8 mouse cellular contexts compared by ENCODE assay signal in genomic region chr6:100882381-100883213, GRCm38 (mm10). TPM values are rescaled to one million over a fixed set of nuclear protein-coding genes. Genes with fewer than 3 reads are reported as not detected.
DNase-seq lines count a peak whose midpoint lies in the region; ATAC-seq lines count a peak whose summit lies in the region.

No protein-coding gene starts in this region.

- ATAC-seq in monocyte, adult 5-6 weeks (replicated peaks; ENCODE audit: insufficient number of reproducible peaks, low FRiP score, low TSS enrichment, poor library complexity, severe bottlenecking) = no peak; the same call in 1 of the 2 replicates

- peak overlapping the region; percentile 80 for H3K4me3 ChIP-seq in megakaryocyte, embryonic 14.5 days (replicated peaks)

- peak; percentile 28 for DNase-seq in T-cell, adult 2 months (ENCODE audit: low spot score)
- peak; percentile 76 to 93 for DNase-seq in cerebellum, postnatal 4 days (ENCODE audit: low spot score in 2 of 2)
- peak; percentile 64 for DNase-seq in gastrocnemius, adult 18-20 months (ENCODE audit: low spot score)
- DNase-seq in induced T-regulatory cell, adult 2 months (ENCODE audit: low read depth) = peak; percentile 81
- DNase-seq in left cerebral cortex, adult 8-10 months (ENCODE audit: low spot score in 2 of 2) = peak; percentile 15 to 76
- peak; percentile 43 to 49 for DNase-seq in right cerebral cortex, postnatal 36 days (ENCODE audit: low spot score in 2 of 2)

- H3K27me3 ChIP-seq in megakaryocyte, embryonic 14.5 days (replicated peaks) = peaks cover 17% of the 10 kb centered on the region

- no peaks in the 10 kb centered on the region for H3K36me3 ChIP-seq in megakaryocyte, embryonic 14.5 days (replicated peaks; ENCODE audit: low read length)

- H3K4me1 ChIP-seq in megakaryocyte, embryonic 14.5 days = peaks cover 10% of the 10 kb centered on the region

- H3K9me3 ChIP-seq in megakaryocyte, embryonic 14.5 days = peaks cover 14% of the 10 kb centered on the region

RNA-seq across cellular contexts. Expression of gene Ppp4r2, which starts 49.2 kb away (rescaled TPM):
- 10 to 100 TPM; 58.6 to 64.4 TPM for total RNA-seq in gastrocnemius, adult 18-20 months (2021)
- total RNA-seq in left cerebral cortex, adult 8-10 months (2022) = 10 to 100 TPM; 69.1 to 80.0 (median 76.0) TPM
- 3.3 and 32.5 TPM in 2 replicates for polyA plus RNA-seq in megakaryocyte, embryonic 14.5 days (2012; ENCODE audit: insufficient read depth, low replicate concordance)
- 121 to 148 TPM (median 146 TPM) in 3 replicates for total RNA-seq in monocyte, adult 5-6 weeks (2017)

Comparison
In these comparisons a context has a peak if more than half of its experiments do, and no peak if none do; other contexts are left out.
1. DNase-seq: peak in every context shown above with its lines; median percentile 84 in cerebellum, postnatal 4 days; 81 in induced T-regulatory cell, adult 2 months; 64 in gastrocnemius, adult 18-20 months; 46 in right cerebral cortex, postnatal 36 days; 46 in left cerebral cortex, adult 8-10 months; 28 in T-cell, adult 2 months.